Mouse (Mus musculus): ENCODE data around the gene Klhl36. TPM values are rescaled to one million over a fixed set of nuclear protein-coding genes. Genes with fewer than 3 reads are reported as not detected.
A peak's percentile ranks its signal among the peaks of the same experiment; 100 is the strongest.

The Klhl36 gene
- polyA plus RNA-seq, 1 experiment from 2014 or later = 22.4 TPM

DNA sequence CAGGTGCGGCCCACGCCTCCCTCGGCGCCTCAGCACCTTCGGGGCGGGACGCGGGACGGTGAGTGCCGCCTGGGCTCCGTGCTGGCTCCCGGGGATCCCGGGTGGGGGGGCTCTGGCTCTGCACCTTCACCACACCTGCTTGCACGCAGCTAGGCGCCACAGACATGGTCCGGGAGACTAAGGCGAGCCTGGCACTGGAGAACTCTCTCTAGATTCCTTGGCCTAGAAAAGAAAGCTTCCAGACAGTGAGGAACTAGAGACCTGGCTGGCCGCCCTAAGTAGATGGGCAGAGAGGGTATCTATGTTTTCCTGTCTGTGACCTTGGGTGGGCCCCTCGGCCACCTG, 296 bp downstream of the Klhl36 start:
- peak overlapping the region; percentile 85 for H3K4me3 ChIP-seq (ENCODE audit: low read length)
- under 1% methylated on average over 18 of the region's 19 CpGs for WGBS
- H3K4me1 ChIP-seq (ENCODE audit: insufficient read depth, low read length) = peaks cover 11% of the 10 kb centered on the region
- H3K27ac ChIP-seq (ENCODE audit: low read length) = peak overlapping the region; percentile 65
- peak overlapping the region; percentile 89 for H3K9ac ChIP-seq (replicated peaks; ENCODE audit: low read length)
- peak overlapping the region; percentile 94 for H3K4me2 ChIP-seq (replicated peaks; ENCODE audit: low read depth, low read length)
- ATAC-seq (ENCODE audit: low FRiP score, low TSS enrichment) = peak; percentile 68
- no peaks in the 10 kb centered on the region for H3K9me3 ChIP-seq (ENCODE audit: low read length)
- peaks cover 4% of the 10 kb centered on the region; the same call in 1 of the 2 replicates for H3K27me3 ChIP-seq (ENCODE audit: insufficient read depth, low read length)
- no peaks in the 10 kb centered on the region for H3K36me3 ChIP-seq (ENCODE audit: insufficient read depth, low read length)

GRCm38 (mm10) chr8:119862749-119863148, 683 bp downstream of the Klhl36 start:
- peak overlapping the region; percentile 89 for H3K9ac ChIP-seq (replicated peaks; ENCODE audit: low read length)

DNA sequence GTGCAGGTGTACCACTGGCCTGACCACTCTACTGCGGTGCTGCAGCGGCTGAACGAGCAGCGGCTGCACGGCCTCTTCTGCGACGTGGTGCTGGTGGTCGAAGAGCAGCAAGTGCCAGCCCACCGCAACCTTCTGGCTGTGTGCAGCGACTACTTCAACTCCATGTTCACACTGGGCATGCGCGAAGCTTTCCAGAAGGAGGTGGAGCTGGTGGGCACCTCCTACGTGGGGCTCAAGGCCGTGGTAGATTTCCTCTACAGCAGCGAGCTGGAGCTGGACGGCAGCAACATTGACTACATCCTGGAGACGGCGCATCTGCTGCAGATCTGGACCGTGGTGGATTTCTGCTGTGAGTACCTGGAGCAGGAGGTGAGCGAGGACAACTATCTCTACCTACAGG, 7.5 kb downstream of the Klhl36 start:
- Histone ChIP-seq H3K4me2 (replicated peaks; ENCODE audit: low read depth, low read length) (no peak overlapping the region), H3K4me3 (ENCODE audit: low read length) (no peak overlapping the region), H3K27me3 (ENCODE audit: insufficient read depth, low read length) (no peaks in the 10 kb centered on the region), H3K9ac (replicated peaks; ENCODE audit: low read length) (no peak overlapping the region), H3K4me1 (ENCODE audit: insufficient read depth, low read length) (no peaks in the 10 kb centered on the region), H3K9me3 (ENCODE audit: low read length) (peaks cover 10% of the 10 kb centered on the region), H3K36me3 (ENCODE audit: insufficient read depth, low read length) (peaks cover 40% of the 10 kb centered on the region), H3K27ac (ENCODE audit: low read length) (no peak overlapping the region)
- 72% methylated on average over 20 of the region's 20 CpGs for WGBS
- no peak for ATAC-seq (ENCODE audit: low FRiP score, low TSS enrichment)

More at GRCm38 (mm10) chr8:119862749-119863148, 683 bp downstream of the Klhl36 start:
- Histone ChIP-seq H3K36me3 (ENCODE audit: insufficient read depth, low read length) (no peaks in the 10 kb centered on the region), H3K4me1 (ENCODE audit: insufficient read depth, low read length) (peaks cover 11% of the 10 kb centered on the region), H3K27ac (ENCODE audit: low read length) (no peak overlapping the region; the same call in 1 of the 2 replicates), H3K4me3 (ENCODE audit: low read length) (peak overlapping the region; percentile 85), H3K4me2 (replicated peaks; ENCODE audit: low read depth, low read length) (peak overlapping the region; percentile 94), H3K9me3 (ENCODE audit: low read length) (no peaks in the 10 kb centered on the region), H3K27me3 (ENCODE audit: insufficient read depth, low read length) (peaks cover 4% of the 10 kb centered on the region; the same call in 1 of the 2 replicates)
- 8% methylated on average over 6 of the region's 6 CpGs for WGBS
- ATAC-seq (ENCODE audit: low FRiP score, low TSS enrichment) = no peak

GRCm38 (mm10) chr8:119873181-119873580, 11.1 kb downstream of the Klhl36 start:
- Histone ChIP-seq H3K4me3 (ENCODE audit: low read length) (no peak overlapping the region), H3K27me3 (ENCODE audit: insufficient read depth, low read length) (no peaks in the 10 kb centered on the region), H3K9ac (replicated peaks; ENCODE audit: low read length) (no peak overlapping the region), H3K27ac (ENCODE audit: low read length) (no peak overlapping the region), H3K9me3 (ENCODE audit: low read length) (peaks cover 10% of the 10 kb centered on the region), H3K4me1 (ENCODE audit: insufficient read depth, low read length) (no peaks in the 10 kb centered on the region), H3K4me2 (replicated peaks; ENCODE audit: low read depth, low read length) (no peak overlapping the region), H3K36me3 (ENCODE audit: insufficient read depth, low read length) (peaks cover 58% of the 10 kb centered on the region)
- no peak for ATAC-seq (ENCODE audit: low FRiP score, low TSS enrichment)
- 97% methylated on average over 1 of the region's 1 CpGs for WGBS

GRCm38 (mm10) chr8:119881301-119881700, 19.2 kb downstream of the Klhl36 start:
- no peak overlapping the region for H3K9ac ChIP-seq (replicated peaks; ENCODE audit: low read length)
- no peak for ATAC-seq (ENCODE audit: low FRiP score, low TSS enrichment)
- peaks cover 13% of the 10 kb centered on the region; the same call in 1 of the 2 replicates for H3K36me3 ChIP-seq (ENCODE audit: insufficient read depth, low read length)
- no peaks in the 10 kb centered on the region for H3K4me1 ChIP-seq (ENCODE audit: insufficient read depth, low read length)
- no peak overlapping the region for H3K4me3 ChIP-seq (ENCODE audit: low read length)
- WGBS = 76% methylated on average over 6 of the region's 6 CpGs
- H3K27ac ChIP-seq (ENCODE audit: low read length) = peak overlapping the region; percentile 69
- no peaks in the 10 kb centered on the region for H3K9me3 ChIP-seq (ENCODE audit: low read length)
- no peaks in the 10 kb centered on the region for H3K27me3 ChIP-seq (ENCODE audit: insufficient read depth, low read length)
- no peak overlapping the region for H3K4me2 ChIP-seq (replicated peaks; ENCODE audit: low read depth, low read length)

DNA sequence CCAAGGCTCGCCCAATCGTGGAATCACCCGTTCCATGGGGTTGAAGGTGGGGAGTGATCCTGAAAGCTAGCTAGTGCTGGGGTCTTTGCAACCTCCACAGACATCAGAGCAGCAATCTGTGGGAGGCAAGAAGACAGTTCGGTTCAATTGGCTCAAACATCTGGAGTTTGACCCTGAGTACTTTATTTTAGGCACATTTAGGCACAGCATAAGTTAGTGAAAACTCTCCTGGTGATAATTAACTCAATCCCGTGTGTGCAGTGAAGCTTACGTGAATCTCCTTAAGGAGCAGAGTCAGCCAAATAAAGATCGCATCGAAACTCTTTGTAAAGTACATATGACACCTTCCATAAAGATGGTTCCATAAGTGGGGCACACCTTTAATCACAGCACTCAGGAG, 19.9 kb downstream of the Klhl36 start:
- no peak overlapping the region for H3K4me2 ChIP-seq (replicated peaks; ENCODE audit: low read depth, low read length)
- no peak overlapping the region for H3K9ac ChIP-seq (replicated peaks; ENCODE audit: low read length)
- no peaks in the 10 kb centered on the region for H3K4me1 ChIP-seq (ENCODE audit: insufficient read depth, low read length)
- H3K27me3 ChIP-seq (ENCODE audit: insufficient read depth, low read length) = no peaks in the 10 kb centered on the region
- peak; percentile 58; the same call in 1 of the 2 replicates for ATAC-seq (ENCODE audit: low FRiP score, low TSS enrichment)
- no peaks in the 10 kb centered on the region for H3K9me3 ChIP-seq (ENCODE audit: low read length)
- WGBS = 38% methylated on average over 8 of the region's 8 CpGs
- H3K36me3 ChIP-seq (ENCODE audit: insufficient read depth, low read length) = peaks cover 7% of the 10 kb centered on the region; the same call in 1 of the 2 replicates
- H3K4me3 ChIP-seq (ENCODE audit: low read length) = no peak overlapping the region
- peak overlapping the region; percentile 69; the same call in 1 of the 2 replicates for H3K27ac ChIP-seq (ENCODE audit: low read length)

DNA sequence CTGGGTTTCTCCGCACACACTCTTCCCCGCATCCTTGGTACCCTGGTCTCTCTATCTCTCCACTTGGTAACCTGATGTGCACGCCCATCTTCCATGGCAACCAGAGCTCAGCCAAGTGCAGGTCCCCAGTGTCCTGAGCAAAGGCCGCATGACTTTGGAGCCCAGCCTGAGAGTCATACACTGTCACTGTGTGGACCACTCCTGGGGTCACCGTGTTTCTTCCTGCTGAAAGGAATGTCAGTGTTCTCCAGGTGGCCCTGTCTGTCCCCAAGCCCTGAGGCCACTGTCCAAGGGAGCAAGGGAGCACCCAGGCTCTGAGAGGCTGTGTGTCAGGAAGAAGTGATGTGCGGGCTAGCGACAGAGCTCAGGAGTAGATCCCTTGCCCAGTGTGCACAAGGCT, 21.2 kb downstream of the Klhl36 start:
- no peaks in the 10 kb centered on the region for H3K36me3 ChIP-seq (ENCODE audit: insufficient read depth, low read length)
- no peaks in the 10 kb centered on the region for H3K9me3 ChIP-seq (ENCODE audit: low read length)
- WGBS = 90% methylated on average over 7 of the region's 7 CpGs
- no peak overlapping the region for H3K4me2 ChIP-seq (replicated peaks; ENCODE audit: low read depth, low read length)
- H3K27ac ChIP-seq (ENCODE audit: low read length) = no peak overlapping the region
- no peaks in the 10 kb centered on the region for H3K27me3 ChIP-seq (ENCODE audit: insufficient read depth, low read length)
- ATAC-seq (ENCODE audit: low FRiP score, low TSS enrichment) = no peak
- H3K4me1 ChIP-seq (ENCODE audit: insufficient read depth, low read length) = no peaks in the 10 kb centered on the region
- no peak overlapping the region for H3K4me3 ChIP-seq (ENCODE audit: low read length)
- no peak overlapping the region for H3K9ac ChIP-seq (replicated peaks; ENCODE audit: low read length)

DNA sequence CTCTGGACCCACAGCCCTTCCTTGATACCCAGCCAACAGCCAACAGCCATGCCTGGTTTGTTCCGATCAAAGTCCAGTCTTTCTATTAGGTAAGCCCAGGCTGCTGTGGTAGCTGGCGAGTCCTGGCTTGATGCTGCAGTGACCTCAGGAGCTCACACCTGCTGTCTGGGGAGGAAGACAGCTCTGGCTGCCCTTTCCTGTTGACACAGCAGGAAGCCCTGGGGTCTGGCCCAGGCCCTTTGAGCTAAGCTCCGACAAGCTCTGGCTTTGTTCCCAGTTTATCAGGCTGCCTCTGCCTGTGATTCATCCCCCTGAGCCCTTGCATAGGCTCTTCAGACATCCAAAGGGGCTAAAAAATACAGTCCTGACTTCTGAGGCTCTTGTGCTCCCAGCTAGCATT, 23.5 kb downstream of the Klhl36 start:
- Histone ChIP-seq H3K9me3 (ENCODE audit: low read length) (no peaks in the 10 kb centered on the region), H3K27me3 (ENCODE audit: insufficient read depth, low read length) (no peaks in the 10 kb centered on the region), H3K4me1 (ENCODE audit: insufficient read depth, low read length) (no peaks in the 10 kb centered on the region), H3K27ac (ENCODE audit: low read length) (peak overlapping the region; percentile 34), H3K36me3 (ENCODE audit: insufficient read depth, low read length) (no peaks in the 10 kb centered on the region), H3K9ac (replicated peaks; ENCODE audit: low read length) (no peak overlapping the region), H3K4me2 (replicated peaks; ENCODE audit: low read depth, low read length) (no peak overlapping the region), H3K4me3 (ENCODE audit: low read length) (no peak overlapping the region)
- peak; percentile 87 for ATAC-seq (ENCODE audit: low FRiP score, low TSS enrichment)
- 34% methylated on average over 3 of the region's 3 CpGs for WGBS

GRCm38 (mm10) chr8:119887130-119887529, 25.1 kb downstream of the Klhl36 start:
- WGBS = 90% methylated on average over 3 of the region's 3 CpGs
- H3K4me2 ChIP-seq (replicated peaks; ENCODE audit: low read depth, low read length) = no peak overlapping the region

DNA sequence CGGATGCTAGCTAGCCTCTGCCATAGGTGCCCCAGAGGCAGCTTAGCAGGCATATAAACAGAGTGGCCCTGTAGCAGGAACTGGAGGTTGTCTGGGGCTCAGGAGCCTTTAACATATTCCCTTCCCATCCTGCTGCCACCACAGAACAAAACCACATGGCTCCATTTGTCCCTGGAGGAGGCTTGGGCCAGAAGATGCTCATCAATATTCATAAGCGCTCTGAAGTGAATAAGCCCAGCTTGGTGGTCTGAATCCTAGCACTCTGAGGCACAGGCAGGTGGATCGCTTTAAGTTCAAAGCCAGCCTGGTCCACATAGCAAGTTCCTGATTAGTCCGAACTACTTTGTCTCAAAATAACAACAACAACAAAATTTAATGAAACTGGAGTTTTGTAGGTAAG, 25.9 kb downstream of the Klhl36 start:
- Histone ChIP-seq H3K4me3 (ENCODE audit: low read length) (no peak overlapping the region), H3K9me3 (ENCODE audit: low read length) (no peaks in the 10 kb centered on the region), H3K4me2 (replicated peaks; ENCODE audit: low read depth, low read length) (no peak overlapping the region), H3K27me3 (ENCODE audit: insufficient read depth, low read length) (no peaks in the 10 kb centered on the region), H3K36me3 (ENCODE audit: insufficient read depth, low read length) (no peaks in the 10 kb centered on the region), H3K9ac (replicated peaks; ENCODE audit: low read length) (no peak overlapping the region), H3K4me1 (ENCODE audit: insufficient read depth, low read length) (no peaks in the 10 kb centered on the region), H3K27ac (ENCODE audit: low read length) (no peak overlapping the region)
- WGBS = 73% methylated on average over 4 of the region's 4 CpGs
- ATAC-seq (ENCODE audit: low FRiP score, low TSS enrichment) = no peak

More at GRCm38 (mm10) chr8:119887130-119887529, 25.1 kb downstream of the Klhl36 start:
- Histone ChIP-seq H3K27ac (ENCODE audit: low read length) (no peak overlapping the region), H3K36me3 (ENCODE audit: insufficient read depth, low read length) (no peaks in the 10 kb centered on the region), H3K9me3 (ENCODE audit: low read length) (no peaks in the 10 kb centered on the region), H3K9ac (replicated peaks; ENCODE audit: low read length) (no peak overlapping the region), H3K4me3 (ENCODE audit: low read length) (no peak overlapping the region), H3K4me1 (ENCODE audit: insufficient read depth, low read length) (no peaks in the 10 kb centered on the region), H3K27me3 (ENCODE audit: insufficient read depth, low read length) (no peaks in the 10 kb centered on the region)
- no peak for ATAC-seq (ENCODE audit: low FRiP score, low TSS enrichment)
